Mouse (Mus musculus): ENCODE data around the gene Plac1. TPM values are rescaled to one million over a fixed set of nuclear protein-coding genes. Genes with fewer than 3 reads are reported as not detected.
"Not testable (repeated sequence)": the region's sequence is repeated elsewhere in the genome, so short reads cannot be mapped to it uniquely, and the experiment has no call there.

Gene Plac1
- total RNA-seq, 2 experiments from 2014 or later, result not detected

DNA sequence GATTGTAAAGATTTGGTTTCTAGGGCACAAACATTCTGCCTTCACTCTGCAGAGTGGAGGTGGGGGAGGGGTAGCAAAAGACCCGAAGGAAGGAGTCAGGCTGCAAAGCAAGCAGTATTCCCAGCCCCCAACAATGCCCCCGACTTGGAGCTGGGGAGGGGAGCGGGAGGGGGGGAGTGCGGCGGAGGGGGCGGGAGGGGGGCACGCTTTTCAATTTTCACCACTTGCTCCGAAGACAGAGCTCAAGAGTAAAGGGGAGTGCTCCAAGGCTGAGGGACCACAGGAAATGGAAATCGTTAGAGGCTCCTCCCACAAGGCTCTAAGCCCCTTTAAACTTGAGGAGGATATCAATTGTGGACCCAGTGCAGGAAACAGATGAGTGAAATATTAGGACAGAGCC is 189.6 kb downstream of the Plac1 start:
- DNase-seq (ENCODE audit: low spot score in 2 of 2), result no peak

GRCm38 (mm10) chrX:53049196-53049595 is 190.7 kb downstream of the Plac1 start:
- no peak for DNase-seq (ENCODE audit: low spot score in 2 of 2)

GRCm38 (mm10) chrX:53046911-53047310 is 193.0 kb downstream of the Plac1 start:
- DNase-seq (ENCODE audit: low spot score in 2 of 2), result no peak

DNA sequence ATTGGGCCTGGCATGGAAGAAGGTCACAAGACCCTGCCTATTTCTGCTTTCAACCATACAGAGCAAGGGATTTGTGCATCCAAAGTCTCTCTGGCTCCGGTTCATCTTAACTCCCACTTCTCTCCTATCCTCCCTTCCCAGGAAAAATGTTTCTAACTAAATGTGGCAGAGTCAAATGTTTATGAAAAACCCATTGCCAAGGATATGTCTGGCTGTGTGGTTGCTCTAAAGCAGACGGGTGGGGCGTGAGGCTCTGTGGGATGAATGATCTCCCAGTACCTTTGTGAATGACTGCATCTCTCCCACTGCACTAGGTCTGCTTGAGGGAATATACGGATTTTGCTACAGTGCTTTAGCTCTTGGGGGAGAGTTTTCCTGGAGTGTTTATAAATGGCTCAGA is 193.9 kb downstream of the Plac1 start:
- no peak for DNase-seq (ENCODE audit: low spot score in 2 of 2)

GRCm38 (mm10) chrX:53045187-53045903 is 194.6 kb downstream of the Plac1 start:
- DNase-seq (ENCODE audit: low spot score in 2 of 2), result no peak

- DNase-seq (ENCODE audit: low spot score in 2 of 2), result no peak
Observed at GRCm38 (mm10) chrX:53041006-53041405, 198.9 kb downstream of the Plac1 start.

GRCm38 (mm10) chrX:53040138-53040537 is 199.8 kb downstream of the Plac1 start:
- no peak for DNase-seq (ENCODE audit: low spot score in 2 of 2)

DNA sequence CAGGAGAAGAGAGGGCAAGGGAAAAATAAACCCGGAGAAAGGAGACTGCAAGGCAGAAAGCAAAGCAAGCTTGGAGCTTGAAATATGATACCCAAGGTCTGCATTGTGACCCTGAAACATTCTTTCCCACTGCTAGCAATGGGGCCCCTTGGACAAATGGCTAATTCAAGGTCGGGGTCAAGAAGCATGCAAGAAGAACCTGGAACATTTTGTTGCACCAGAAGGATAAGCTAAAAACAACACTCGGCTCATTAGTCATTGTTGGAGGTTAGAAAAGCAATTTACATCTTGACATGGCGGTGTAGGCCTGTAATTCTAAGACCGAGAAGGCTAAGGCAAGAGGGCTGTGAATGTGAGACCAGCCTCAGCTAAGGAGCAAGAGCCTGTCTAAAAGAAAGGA is 200.3 kb downstream of the Plac1 start:
- no peak for DNase-seq (ENCODE audit: low spot score in 2 of 2)

DNA sequence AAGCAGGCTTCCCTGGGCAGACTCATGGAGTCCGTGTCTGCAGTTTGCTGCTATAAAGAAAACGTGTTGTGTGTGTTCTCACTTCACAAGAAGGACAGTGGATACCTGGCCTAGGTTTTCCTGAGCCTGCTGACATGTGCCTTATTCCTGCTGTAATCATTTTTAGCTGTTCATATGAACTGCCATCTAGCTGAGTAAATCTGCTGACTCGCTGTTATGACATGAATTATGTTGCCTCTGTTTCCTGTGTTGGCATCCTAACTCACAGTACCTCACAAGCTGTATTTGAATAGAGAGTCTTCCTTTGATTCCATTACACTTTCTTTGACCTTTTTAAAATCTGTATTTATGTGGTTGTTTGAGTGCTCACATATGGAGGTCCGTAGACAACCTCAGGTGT is 201.7 kb downstream of the Plac1 start:
- no peak for DNase-seq (ENCODE audit: low spot score in 2 of 2)

DNA sequence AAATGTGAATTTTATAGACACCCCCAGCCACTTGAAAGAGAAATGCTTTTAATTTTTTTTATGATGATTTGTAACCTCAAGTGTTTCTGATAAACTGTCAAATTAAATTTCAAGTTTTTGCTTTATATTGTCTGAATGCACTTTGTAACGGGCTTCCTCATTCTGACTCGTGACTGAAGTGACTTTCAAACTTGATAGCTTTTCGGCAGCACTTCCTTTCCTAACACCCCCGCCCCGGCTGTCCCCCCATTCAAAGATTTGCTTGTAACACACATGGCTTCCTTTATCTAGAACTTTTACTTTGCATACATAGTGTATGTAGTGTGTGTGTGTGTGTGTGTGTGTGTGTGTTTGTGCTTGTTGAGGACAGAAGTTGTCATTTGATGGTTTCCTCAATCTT is 210.4 kb downstream of the Plac1 start:
- DNase-seq (ENCODE audit: low spot score in 2 of 2), result no peak

DNA sequence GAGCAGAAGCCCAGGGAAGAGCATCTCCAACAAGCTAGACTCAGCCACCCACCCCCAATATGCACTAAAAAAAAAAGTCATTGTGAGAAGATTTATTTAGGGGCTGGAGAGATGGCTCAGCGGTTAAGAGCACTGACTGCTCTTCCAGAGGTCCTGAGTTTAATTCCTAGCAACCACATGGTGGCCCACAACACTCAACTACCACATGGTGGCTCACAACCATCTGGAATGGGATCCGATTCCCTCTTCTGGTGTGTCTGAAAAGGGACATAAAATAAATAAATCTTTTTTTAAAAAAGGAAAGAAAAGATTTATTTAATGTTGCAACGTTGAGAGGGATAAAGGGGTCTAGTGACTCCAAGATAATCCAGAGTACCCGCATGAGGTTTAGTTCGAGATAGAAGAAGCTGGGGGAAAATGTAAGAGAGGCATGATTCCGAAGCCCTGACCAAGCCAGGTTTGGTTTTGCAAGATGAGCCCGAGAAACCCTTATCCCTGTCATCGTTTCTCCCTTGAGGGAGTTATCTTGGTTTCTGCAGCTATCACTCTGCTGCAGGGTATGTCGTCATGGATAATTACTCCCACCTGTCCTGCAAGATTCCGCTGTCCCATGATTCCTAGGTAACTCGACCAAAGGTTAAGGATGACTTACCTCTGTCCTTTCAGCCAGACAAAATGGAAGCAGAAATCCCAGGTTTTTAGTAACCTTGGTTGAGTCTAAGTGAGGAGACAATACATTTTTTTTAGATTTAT is 214.3 kb downstream of the Plac1 start:
- no peak for DNase-seq (ENCODE audit: low spot score in 2 of 2)

DNA sequence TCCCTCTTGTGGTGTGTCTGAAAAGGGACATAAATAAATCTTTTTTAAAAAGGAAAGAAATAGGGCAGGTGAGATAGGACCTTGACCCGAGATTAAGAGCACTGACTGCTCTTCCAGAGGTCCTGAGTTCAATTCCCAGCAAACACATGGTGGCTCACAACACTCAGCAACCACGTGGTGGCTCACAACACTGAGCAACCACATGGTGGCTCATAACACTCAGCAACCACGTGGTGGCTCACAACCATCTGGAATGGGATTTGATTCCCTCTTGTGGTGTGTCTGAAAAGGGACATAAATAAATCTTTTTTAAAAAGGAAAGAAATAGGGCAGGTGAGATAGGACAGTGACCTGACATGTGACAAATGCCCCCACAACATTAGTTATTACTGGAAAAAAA is 215.6 kb downstream of the Plac1 start:
- not testable (repeated sequence) for DNase-seq (ENCODE audit: low spot score in 2 of 2)

DNA sequence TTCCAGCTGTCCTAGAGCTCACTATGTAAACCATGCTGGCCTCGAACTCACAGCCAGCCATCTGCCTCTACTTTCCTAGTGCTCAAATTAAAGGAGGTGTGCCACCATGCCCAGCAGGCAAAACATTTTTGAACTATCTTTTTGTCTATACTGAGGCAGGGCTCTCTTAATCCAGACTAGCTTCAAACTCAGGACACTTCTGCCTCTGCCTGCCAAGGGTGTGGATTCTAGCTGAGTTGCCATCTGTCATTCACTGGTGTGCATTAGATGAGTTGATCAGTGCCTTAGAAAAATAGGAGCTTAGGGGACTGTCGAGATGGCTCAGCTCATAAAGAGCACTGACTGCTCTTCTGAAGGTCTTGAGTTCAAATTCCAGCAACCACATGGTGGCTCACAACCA is 216.9 kb downstream of the Plac1 start:
- DNase-seq (ENCODE audit: low spot score in 2 of 2), result peak in 1 of 2 experiments; percentile 9

Small RNA genes within 50 kb of the gene (microRNA-seq; reads per million reads assigned to microRNA genes)
- gene Mir322 (644 to 768 reads per million in 2 experiments), gene Mir351 (67.7 to 81.2 reads per million in 2 experiments), gene Mir450-1 (0.39 to 1.5 reads per million in 2 experiments), gene Mir450-2 (0.20 to 0.49 reads per million in 2 experiments), gene Mir450b (0.49 to 0.98 reads per million in 2 experiments), gene Mir503 (10.5 to 11.1 reads per million in 2 experiments), gene Mir542 (13.1 to 14.8 reads per million in 2 experiments)

Other genes starting within 250 kb of the Plac1 start
- gene Fam122b, start 29.7 kb upstream of the Plac1 start, total RNA-seq (2021), result 1 to 10 TPM; 2.6 to 3.4 TPM
- not detected for gene Fam122c, start 33.3 kb upstream of the Plac1 start, total RNA-seq (2021)
- gene Mospd1, start 130.4 kb upstream of the Plac1 start, total RNA-seq (2021), result 10 to 100 TPM; 11.6 to 11.9 TPM
- not detected for gene Etd, start 194.8 kb upstream of the Plac1 start, total RNA-seq (2021)